Mouse (Mus musculus) C2C12 (cell line): ENCODE results near the gene Efhd2.

Experiments
- CTCF ChIP-seq: IDR thresholded peaks from one replicate; pipeline ENCODE4 v1.5.1; 2011; ENCODE audit not compliant: control insufficient read depth, insufficient read depth, insufficient read length
- FOSL1 ChIP-seq: IDR thresholded peaks from one replicate; pipeline ENCODE4 v1.8.0; 2011; ENCODE audit warnings: mild to moderate bottlenecking, low read length; ENCODE audit not compliant: poor library complexity, insufficient read depth, severe bottlenecking
- MAX ChIP-seq: IDR thresholded peaks from one replicate; pipeline ENCODE4 v1.6.1; 2011; ENCODE audit warnings: mild to moderate bottlenecking, control low read depth
- MYOG ChIP-seq: IDR thresholded peaks from one replicate; pipeline ENCODE4 v1.6.1; 2011; ENCODE audit not compliant: control insufficient read depth, insufficient read length; ENCODE audit errors: extremely low read depth

GRCm38 (mm10) chr4:141857422-141857930 is 17.2 kb downstream of the Efhd2 start:
- peak; percentile 78 for TF ChIP-seq CTCF
- TF ChIP-seq MYOG = no peak
- TF ChIP-seq MAX = no peak
- no peak for TF ChIP-seq FOSL1
